Mouse (Mus musculus) hindbrain, embryonic 12.5 days (tissue): ENCODE data around the gene Ccnl1. TPM values are rescaled to one million over a fixed set of nuclear protein-coding genes. Genes with fewer than 3 reads are reported as not detected.

Experiments used
- ATAC-seq: fragments of 200-750 bp; cut with Nextera tagmentation; 2 replicates; pipeline ENCODE4 v1.8.0; 2017; ENCODE audit warnings: moderate TSS enrichment; ENCODE audit not compliant: low FRiP score
- H3K27ac ChIP-seq: fragments of 300-500 bp; sonication (generic); 2 replicates; pipeline ENCODE4 v1.5.1; 2016; ENCODE audit warnings: mild to moderate bottlenecking
- H3K27me3 ChIP-seq: fragments of 300-500 bp; sonication (generic); 2 replicates; pipeline ENCODE4 v1.6.1; 2016; ENCODE audit warnings: mild to moderate bottlenecking
- H3K36me3 ChIP-seq: fragments of 300-500 bp; sonication (generic); 2 replicates; pipeline ENCODE4 v1.6.1; 2016; ENCODE audit warnings: mild to moderate bottlenecking
- H3K4me1 ChIP-seq: fragments of 300-500 bp; sonication (generic); 2 replicates; pipeline ENCODE4 v1.6.1; 2016
- H3K4me2 ChIP-seq: fragments of 300-500 bp; sonication (generic); replicated peaks from 2 replicates; pipeline ENCODE4 v1.6.1; 2016; ENCODE audit warnings: mild to moderate bottlenecking
- H3K4me3 ChIP-seq: fragments of 300-500 bp; sonication (generic); 2 replicates; pipeline ENCODE4 v1.5.1; 2016; ENCODE audit warnings: mild to moderate bottlenecking
- H3K9ac ChIP-seq: fragments of 300-500 bp; sonication (generic); 2 replicates; pipeline ENCODE4 v1.6.1; 2016; ENCODE audit warnings: mild to moderate bottlenecking, moderate library complexity
- H3K9me3 ChIP-seq: fragments of 300-500 bp; sonication (generic); replicated peaks from 2 replicates; pipeline ENCODE4 v1.6.1; 2016; ENCODE audit warnings: mild to moderate bottlenecking
- WGBS: fragments of 180-500 bp; shearing (Covaris S2); methylation state at CpG from one replicate; pipeline ENCODE4 v1.1.7; 2016; 5-methylcytosine and 5-hydroxymethylcytosine counted together
- polyA plus RNA-seq: library from polyadenylated mRNA; unstranded; fragments of >200 nt; fragmentation: Nextera tagmentation; extraction: Ambion mirVana; gene quantifications from 2 replicates; pipeline ENCODE4 v1.2.1, GENCODE M21; 2016

Ccnl1 gene
- polyA plus RNA-seq, 1 experiment from 2014 or later: 122 TPM

DNA sequence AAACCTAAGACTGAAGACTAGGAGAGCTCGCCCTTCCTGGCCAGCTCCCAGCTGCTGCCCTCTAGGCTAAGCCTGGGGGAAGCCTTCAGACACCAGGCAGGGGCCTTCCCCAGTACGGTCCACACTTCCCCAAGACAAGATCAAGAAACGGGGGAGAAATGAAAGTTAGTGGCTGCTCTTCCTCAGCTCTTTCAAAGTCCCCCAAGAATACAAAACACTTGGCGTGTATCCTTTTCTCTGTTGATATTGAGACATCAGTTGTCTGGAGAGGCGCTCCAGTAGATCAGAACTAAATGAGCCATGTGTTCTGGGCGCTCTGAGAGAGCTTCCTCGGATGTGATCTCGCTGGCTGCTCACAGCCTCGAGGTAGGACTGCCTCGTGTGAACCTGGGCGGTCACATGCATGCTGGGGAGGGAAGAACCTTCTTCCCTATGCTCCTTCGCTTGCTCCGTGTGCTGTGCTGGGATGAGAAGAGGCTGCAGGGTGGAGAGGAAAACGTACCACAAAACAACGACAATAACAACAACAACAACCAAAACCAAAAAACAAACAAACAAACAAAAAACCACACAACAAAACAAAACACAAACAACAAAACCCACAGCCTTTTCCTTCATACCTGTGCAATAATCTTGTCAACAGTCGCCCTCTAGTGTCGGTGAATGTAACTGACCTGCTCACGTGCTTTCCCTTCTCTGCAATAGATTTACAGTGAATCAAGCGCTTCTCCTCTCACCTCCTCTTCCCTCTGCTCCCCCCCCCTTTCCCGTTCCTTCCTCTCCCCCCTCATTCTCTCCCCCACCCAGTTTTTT, 28.0 kb downstream of the Ccnl1 start:
- 24% methylated on average over 20 of the region's 20 CpGs for WGBS
- H3K27ac ChIP-seq: no peak overlapping the region
- H3K27me3 ChIP-seq: no peaks in the 10 kb centered on the region
- peak overlapping the region; percentile 41 for H3K4me2 ChIP-seq
- ATAC-seq: peak; percentile 67
- H3K4me1 ChIP-seq: peaks cover 20% of the 10 kb centered on the region
- H3K9ac ChIP-seq: no peak overlapping the region
- H3K4me3 ChIP-seq: no peak overlapping the region
- H3K36me3 ChIP-seq: no peaks in the 10 kb centered on the region
- H3K9me3 ChIP-seq: no peaks in the 10 kb centered on the region

DNA sequence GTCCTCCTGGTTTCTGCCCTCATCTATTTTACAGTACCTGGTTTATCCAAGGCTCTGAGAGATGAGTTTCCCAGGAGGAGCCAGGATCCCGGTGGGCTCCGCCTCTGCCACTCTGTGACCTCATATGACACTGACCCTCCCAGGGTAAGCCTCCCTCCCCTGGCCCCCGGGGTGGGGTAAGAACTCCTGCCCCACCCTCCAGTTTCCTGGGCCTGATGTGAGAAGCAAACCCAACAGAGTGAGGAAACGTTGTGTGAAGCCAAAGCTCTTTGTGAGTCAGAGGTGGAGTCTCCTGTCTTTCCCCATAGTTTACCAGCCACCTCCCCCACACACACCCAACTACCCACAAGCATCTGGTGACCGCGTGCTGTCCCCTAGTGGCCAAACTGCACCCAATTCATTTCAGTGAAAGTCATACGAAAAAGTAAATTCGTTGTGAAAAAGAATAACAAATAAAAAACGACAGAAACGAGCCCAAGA, 28.7 kb downstream of the Ccnl1 start:
- WGBS: 3% methylated on average over 10 of the region's 10 CpGs
- Histone ChIP-seq H3K36me3 (no peaks in the 10 kb centered on the region), H3K4me3 (peak overlapping the region; percentile 0; the same call in 1 of the 2 replicates), H3K9me3 (no peaks in the 10 kb centered on the region), H3K4me1 (peaks cover 20% of the 10 kb centered on the region), H3K9ac (peak overlapping the region; percentile 28; the same call in 1 of the 2 replicates), H3K27ac (peak overlapping the region; percentile 56), H3K4me2 (peak overlapping the region; percentile 41), H3K27me3 (no peaks in the 10 kb centered on the region)
- ATAC-seq: peak; percentile 85

DNA sequence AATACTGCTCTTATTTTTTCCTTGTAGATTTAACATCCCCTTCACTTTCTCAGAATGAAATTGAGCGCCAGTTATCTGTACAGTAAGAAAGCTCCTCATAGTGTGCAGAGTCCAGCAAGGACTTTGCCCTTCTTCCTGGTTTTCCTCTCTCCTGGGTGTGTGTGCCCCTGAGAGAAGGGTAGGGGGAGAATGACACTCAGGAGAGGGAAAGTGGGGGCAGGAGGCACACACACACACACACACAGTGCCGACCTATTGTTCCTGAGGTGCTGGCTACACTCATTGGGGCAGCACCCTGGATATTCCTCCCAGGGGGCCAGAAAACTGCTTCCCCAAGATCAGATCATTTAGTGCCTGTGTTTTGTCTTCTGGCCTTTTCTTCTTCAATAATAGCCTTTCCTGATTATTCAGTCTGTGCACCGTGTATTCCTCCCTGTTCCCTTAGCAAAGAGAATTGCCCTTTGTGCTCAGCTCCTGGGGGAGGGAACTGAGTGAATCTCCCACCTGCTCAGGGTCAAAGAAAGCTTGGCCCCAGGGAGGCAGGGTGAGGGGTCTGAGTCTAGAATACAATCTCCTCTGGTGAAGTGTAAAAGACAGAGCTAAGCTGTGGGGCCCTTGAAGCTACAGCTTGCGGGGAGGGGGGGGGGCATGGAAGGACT, 29.3 kb downstream of the Ccnl1 start:
- ATAC-seq: peak; percentile 66
- Histone ChIP-seq H3K4me1 (peaks cover 20% of the 10 kb centered on the region), H3K9me3 (no peaks in the 10 kb centered on the region), H3K27me3 (no peaks in the 10 kb centered on the region), H3K27ac (peak overlapping the region; percentile 56), H3K4me2 (peak overlapping the region; percentile 41), H3K9ac (peak overlapping the region; percentile 32; the same call in 1 of the 2 replicates), H3K4me3 (peak overlapping the region; percentile 0; the same call in 1 of the 2 replicates), H3K36me3 (no peaks in the 10 kb centered on the region)
- WGBS: 34% methylated on average over 4 of the region's 4 CpGs

DNA sequence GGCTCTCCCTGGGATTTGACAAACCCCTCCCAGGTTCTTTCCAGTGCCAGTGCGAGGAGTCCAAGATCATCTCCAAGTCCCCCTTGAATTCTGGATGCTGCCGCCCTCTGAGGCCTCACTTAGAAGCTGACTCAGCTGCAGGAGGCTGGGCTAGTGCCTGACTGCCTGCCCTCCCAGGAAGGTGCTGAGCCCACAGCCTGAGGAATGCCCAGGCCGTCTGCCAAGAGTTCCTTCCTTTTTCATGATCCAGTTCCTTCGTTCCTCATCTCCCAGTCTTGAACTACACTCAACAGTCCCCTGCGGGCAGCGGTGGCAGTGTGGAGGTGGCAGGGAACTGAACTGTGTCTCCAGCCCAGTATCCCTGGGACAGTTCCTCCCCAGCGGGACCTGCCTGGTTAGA, 30.4 kb downstream of the Ccnl1 start:
- Histone ChIP-seq H3K4me1 (peaks cover 20% of the 10 kb centered on the region), H3K9ac (no peak overlapping the region), H3K36me3 (no peaks in the 10 kb centered on the region), H3K4me3 (no peak overlapping the region), H3K27ac (no peak overlapping the region), H3K27me3 (no peaks in the 10 kb centered on the region), H3K4me2 (no peak overlapping the region), H3K9me3 (no peaks in the 10 kb centered on the region)
- WGBS: 65% methylated on average over 7 of the region's 7 CpGs
- ATAC-seq: no peak

DNA sequence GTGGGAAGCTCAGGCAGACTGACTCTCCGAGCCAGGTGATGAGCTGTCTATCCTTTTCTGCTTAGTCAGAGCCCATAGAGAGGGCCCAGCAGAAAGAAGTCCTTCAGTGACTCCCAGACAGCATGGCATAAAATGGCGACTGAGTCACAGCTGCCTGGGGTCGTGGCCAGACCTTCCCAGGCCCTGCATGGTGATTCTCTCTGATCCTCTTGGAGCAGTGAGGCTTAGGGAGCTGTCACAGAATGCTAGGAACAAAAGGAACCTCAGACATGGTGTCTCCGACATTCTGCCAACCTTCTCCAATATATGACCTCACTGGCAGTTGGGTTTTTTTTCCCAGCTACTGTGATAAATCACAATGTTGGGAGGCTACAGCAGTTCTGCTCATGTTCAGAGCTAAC, 30.9 kb downstream of the Ccnl1 start:
- no peak overlapping the region for H3K4me3 ChIP-seq
- no peak overlapping the region for H3K27ac ChIP-seq
- no peak overlapping the region for H3K4me2 ChIP-seq
- WGBS: 78% methylated on average over 4 of the region's 4 CpGs
- no peak for ATAC-seq
- no peaks in the 10 kb centered on the region for H3K9me3 ChIP-seq
- peaks cover 20% of the 10 kb centered on the region for H3K4me1 ChIP-seq
- no peaks in the 10 kb centered on the region for H3K27me3 ChIP-seq
- no peaks in the 10 kb centered on the region for H3K36me3 ChIP-seq
- H3K9ac ChIP-seq: no peak overlapping the region

DNA sequence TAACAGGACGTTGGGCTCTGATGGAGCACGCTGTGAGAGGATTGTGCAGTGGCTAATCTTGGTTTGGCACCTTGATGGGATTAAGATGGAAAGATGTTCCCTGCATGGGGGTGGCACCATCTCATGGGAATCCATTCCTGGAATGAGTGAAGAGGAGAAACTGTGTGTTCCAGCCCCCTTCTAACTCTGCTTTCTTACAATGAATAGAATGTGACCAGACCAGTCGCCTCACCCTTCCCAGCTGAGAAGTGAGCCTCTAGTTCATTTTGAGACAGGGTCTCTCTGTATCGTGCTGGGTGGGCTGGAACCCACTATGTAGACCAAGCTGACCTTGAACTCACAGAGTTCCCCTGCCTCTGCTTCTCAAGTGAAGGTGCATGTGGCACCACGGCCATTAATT, 31.6 kb downstream of the Ccnl1 start:
- Histone ChIP-seq H3K9ac (no peak overlapping the region), H3K4me3 (no peak overlapping the region), H3K27me3 (no peaks in the 10 kb centered on the region), H3K4me2 (no peak overlapping the region), H3K4me1 (peaks cover 20% of the 10 kb centered on the region), H3K36me3 (no peaks in the 10 kb centered on the region), H3K9me3 (no peaks in the 10 kb centered on the region), H3K27ac (no peak overlapping the region)
- ATAC-seq: no peak
- 91% methylated on average over 5 of the region's 5 CpGs for WGBS

DNA sequence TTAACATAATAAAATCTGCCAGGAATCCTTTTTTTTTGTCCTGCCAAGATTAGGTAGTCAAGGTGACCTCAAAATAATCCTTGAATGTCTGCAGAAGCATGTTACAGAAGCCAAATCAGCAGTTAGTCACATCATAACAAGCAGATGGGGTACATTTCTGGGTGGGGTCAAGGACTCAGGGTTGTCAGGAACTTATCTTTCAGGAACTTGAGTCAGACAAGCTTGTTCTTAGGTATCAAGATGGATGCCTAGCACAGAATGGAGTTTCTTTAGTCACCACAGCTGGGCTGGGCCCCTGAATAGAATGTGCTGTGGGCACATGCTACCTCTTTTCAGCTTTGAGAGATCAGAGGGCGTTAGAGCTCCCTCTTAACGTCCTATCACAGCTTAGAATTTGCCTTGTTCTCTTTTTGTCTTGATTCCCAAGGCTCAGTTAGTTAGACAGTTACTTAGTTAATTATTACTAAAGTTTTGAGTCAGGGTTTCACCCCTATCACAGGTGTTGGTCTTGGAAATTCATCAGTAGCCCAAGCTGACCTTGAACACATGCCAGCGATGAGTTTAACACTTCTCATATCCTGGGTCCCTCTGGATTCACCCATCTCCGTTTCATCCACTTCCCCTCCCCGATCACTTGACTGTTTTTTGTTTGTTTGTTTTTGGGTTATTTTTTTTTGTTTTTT, 32.9 kb downstream of the Ccnl1 start:
- Histone ChIP-seq H3K4me1 (peaks cover 20% of the 10 kb centered on the region), H3K9me3 (no peaks in the 10 kb centered on the region), H3K9ac (no peak overlapping the region), H3K27ac (no peak overlapping the region), H3K4me2 (no peak overlapping the region), H3K4me3 (no peak overlapping the region), H3K27me3 (no peaks in the 10 kb centered on the region), H3K36me3 (no peaks in the 10 kb centered on the region)
- WGBS: 76% methylated on average over 5 of the region's 5 CpGs
- ATAC-seq: no peak

DNA sequence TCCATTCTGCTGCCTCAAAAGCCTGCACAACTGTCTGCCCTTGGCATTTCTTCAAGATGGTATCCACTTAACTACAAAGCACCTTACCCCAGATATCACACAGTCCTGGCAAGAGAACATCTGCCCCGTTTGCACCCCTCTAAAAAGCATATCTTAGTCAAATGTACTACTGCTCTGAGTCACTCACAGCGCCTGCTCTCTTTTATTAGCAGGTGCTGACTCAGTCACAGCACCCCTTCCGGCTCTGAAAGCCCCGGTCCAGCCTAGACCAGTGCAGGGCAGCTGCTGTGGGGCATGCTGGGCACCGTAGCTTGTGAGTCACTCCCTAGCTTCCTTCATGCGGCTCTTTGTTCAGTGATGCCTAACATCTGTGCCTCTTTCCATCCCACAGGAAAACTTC, 35.6 kb downstream of the Ccnl1 start:
- H3K27ac ChIP-seq: no peak overlapping the region
- no peak for ATAC-seq
- H3K36me3 ChIP-seq: no peaks in the 10 kb centered on the region
- H3K4me1 ChIP-seq: no peaks in the 10 kb centered on the region
- no peak overlapping the region for H3K4me2 ChIP-seq
- WGBS: 70% methylated on average over 6 of the region's 6 CpGs
- H3K4me3 ChIP-seq: no peak overlapping the region
- no peak overlapping the region for H3K9ac ChIP-seq
- no peaks in the 10 kb centered on the region for H3K9me3 ChIP-seq
- no peaks in the 10 kb centered on the region for H3K27me3 ChIP-seq

DNA sequence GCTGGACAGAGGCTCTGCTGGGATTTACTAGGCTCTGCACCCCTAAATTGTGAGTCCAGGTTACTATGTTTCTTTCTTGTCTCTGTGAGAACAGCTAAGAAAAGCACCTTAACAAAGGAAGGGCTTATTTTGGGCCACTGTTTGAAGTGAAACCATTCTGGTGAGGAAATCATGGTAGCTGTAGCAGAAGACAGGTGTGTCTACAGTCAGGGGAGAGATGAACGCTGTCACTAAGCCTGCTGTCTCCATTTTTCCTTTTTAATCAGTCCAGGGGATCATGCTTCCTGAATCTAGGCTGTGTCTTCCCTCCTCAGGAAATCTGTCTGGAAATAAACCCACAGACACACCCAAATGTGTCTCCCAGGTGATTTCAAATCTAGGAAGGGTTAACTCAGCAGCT, 36.4 kb downstream of the Ccnl1 start:
- no peaks in the 10 kb centered on the region for H3K36me3 ChIP-seq
- no peaks in the 10 kb centered on the region for H3K4me1 ChIP-seq
- H3K9ac ChIP-seq: no peak overlapping the region
- H3K27me3 ChIP-seq: no peaks in the 10 kb centered on the region
- no peak overlapping the region for H3K4me2 ChIP-seq
- H3K4me3 ChIP-seq: no peak overlapping the region
- H3K27ac ChIP-seq: no peak overlapping the region
- no peaks in the 10 kb centered on the region for H3K9me3 ChIP-seq
- no peak for ATAC-seq
- 97% methylated on average over 1 of the region's 1 CpGs for WGBS

DNA sequence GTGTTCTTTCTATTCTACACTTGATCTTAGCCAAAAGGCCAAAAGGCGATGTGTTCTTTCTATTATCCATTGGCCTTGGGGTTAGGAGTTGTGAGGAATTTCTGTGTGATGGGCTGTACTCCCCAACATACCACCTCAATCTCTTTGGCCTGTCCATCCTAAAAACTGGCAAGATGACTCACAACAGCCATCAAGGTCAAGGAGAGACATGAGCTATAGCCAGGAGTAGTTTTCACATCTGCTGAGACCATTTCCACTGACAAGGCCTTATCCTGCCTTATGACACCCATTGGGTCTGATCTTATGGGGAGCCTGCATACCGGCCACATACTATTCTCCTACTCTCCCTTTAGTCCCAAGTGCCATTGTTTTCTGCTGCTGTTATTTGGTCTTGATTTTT, 39.0 kb downstream of the Ccnl1 start:
- Histone ChIP-seq H3K27ac (no peak overlapping the region), H3K4me3 (no peak overlapping the region), H3K4me1 (no peaks in the 10 kb centered on the region), H3K27me3 (no peaks in the 10 kb centered on the region), H3K36me3 (no peaks in the 10 kb centered on the region), H3K9me3 (no peaks in the 10 kb centered on the region), H3K4me2 (no peak overlapping the region), H3K9ac (no peak overlapping the region)
- 95% methylated on average over 2 of the region's 2 CpGs for WGBS
- ATAC-seq: no peak

DNA sequence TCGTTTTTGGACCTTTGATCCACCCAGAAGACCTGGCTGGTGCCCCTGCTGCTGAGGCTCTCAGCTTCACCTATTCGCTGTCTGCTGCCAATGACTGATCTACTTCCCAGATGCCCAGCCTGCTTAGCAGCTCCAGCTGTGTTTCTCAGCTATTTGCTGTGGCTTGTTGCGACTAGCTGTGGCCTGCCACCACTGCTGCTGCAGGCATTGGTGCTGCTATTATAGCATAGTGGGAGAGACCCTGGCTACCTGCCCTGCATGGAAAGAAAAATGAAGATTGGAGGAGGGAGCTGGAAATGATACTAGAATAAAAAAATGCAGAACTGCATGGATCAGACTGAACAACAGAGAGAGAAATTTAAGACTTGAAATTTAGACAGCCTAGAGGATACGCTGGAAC, 45.1 kb downstream of the Ccnl1 start:
- H3K9ac ChIP-seq: no peak overlapping the region
- H3K4me1 ChIP-seq: no peaks in the 10 kb centered on the region
- no peaks in the 10 kb centered on the region for H3K9me3 ChIP-seq
- H3K36me3 ChIP-seq: no peaks in the 10 kb centered on the region
- no peak overlapping the region for H3K4me2 ChIP-seq
- no peaks in the 10 kb centered on the region for H3K27me3 ChIP-seq
- H3K27ac ChIP-seq: no peak overlapping the region
- WGBS: 59% methylated on average over 4 of the region's 4 CpGs
- ATAC-seq: no peak
- H3K4me3 ChIP-seq: no peak overlapping the region

DNA sequence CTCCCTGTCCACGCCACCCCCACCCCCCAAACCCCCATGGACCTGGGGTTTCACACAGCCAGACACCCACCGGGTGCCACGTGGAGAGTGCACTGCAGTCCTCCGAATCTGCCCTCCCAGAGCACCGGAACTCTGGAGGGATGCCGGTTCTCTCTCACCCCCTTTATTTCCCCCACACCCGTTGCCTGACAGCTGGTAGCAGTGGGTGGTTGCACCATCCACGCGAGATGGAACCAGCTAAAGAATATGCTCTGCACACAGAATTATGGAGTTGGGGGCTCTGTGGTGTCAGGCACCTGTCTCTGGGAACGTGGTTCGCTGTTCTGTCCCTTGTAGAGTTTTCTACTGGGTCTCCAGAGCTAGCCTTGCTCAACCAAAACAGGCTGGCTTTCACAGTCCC, 45.8 kb downstream of the Ccnl1 start:
- no peak overlapping the region for H3K4me2 ChIP-seq
- ATAC-seq: no peak
- H3K4me1 ChIP-seq: no peaks in the 10 kb centered on the region
- H3K36me3 ChIP-seq: no peaks in the 10 kb centered on the region
- H3K27me3 ChIP-seq: no peaks in the 10 kb centered on the region
- WGBS: 62% methylated on average over 11 of the region's 11 CpGs
- no peaks in the 10 kb centered on the region for H3K9me3 ChIP-seq
- no peak overlapping the region for H3K9ac ChIP-seq
- H3K27ac ChIP-seq: no peak overlapping the region
- H3K4me3 ChIP-seq: no peak overlapping the region
